Mouse (Mus musculus): ENCODE measurements around the gene Notch2. TPM values are rescaled to one million over a fixed set of nuclear protein-coding genes. Genes with fewer than 3 reads are reported as not detected.

The Notch2 gene
- polyA plus RNA-seq, 1 experiment from 2014 or later, result 35.7 TPM

DNA sequence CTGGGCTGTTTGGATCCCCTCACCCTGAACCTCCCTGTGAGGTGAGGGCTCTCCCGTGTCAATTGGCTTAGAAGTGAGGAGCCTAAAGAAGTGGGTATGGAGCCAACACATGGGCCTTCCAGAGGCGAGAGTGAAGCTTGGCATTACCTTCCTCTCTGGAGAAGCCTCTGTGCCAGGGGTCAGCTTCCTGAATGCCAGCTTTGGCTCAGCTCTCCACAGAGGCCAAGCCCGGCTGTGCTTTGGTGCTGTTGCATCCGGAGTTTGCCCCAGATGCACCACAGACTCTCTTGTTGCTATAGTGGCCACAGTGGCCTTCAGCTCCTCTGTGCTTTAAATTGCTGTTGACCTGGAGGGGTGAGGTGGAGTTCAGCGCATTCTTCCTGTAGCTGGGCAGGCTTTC, 76.4 kb downstream of the Notch2 start:
- no peak for ATAC-seq (ENCODE audit: low read depth)
- Histone ChIP-seq H3K9me3 (ENCODE audit: control insufficient read depth, low read length) (no peaks in the 10 kb centered on the region), H3K4me2 (ENCODE audit: low read depth, low read length) (no peak overlapping the region), H3K27ac (ENCODE audit: low read length) (no peak overlapping the region), H3K9ac (ENCODE audit: low read length) (no peak overlapping the region), H3K4me1 (replicated peaks; ENCODE audit: control insufficient read depth, insufficient read depth, low read length) (peaks cover 18% of the 10 kb centered on the region), H3K27me3 (ENCODE audit: control insufficient read depth, insufficient read depth, low read depth, low read length) (no peaks in the 10 kb centered on the region), H3K4me3 (ENCODE audit: low read length) (no peak overlapping the region), H3K36me3 (ENCODE audit: control insufficient read depth, insufficient read depth, low read length) (peaks cover 6% of the 10 kb centered on the region; the same call in 1 of the 2 replicates)
- 67% methylated on average over 5 of the region's 5 CpGs for WGBS

- Histone ChIP-seq H3K27me3 (ENCODE audit: control insufficient read depth, insufficient read depth, low read depth, low read length) (no peaks in the 10 kb centered on the region), H3K36me3 (ENCODE audit: control insufficient read depth, insufficient read depth, low read length) (peaks cover 5% of the 10 kb centered on the region; the same call in 1 of the 2 replicates), H3K4me2 (ENCODE audit: low read depth, low read length) (no peak overlapping the region), H3K9ac (ENCODE audit: low read length) (no peak overlapping the region), H3K4me3 (ENCODE audit: low read length) (no peak overlapping the region), H3K27ac (ENCODE audit: low read length) (no peak overlapping the region), H3K9me3 (ENCODE audit: control insufficient read depth, low read length) (no peaks in the 10 kb centered on the region), H3K4me1 (replicated peaks; ENCODE audit: control insufficient read depth, insufficient read depth, low read length) (peaks cover 18% of the 10 kb centered on the region)
- 67% methylated on average over 8 of the region's 8 CpGs for WGBS
- ATAC-seq (ENCODE audit: low read depth), result no peak
These were observed 76.8 kb downstream of the Notch2 start for GRCm38 (mm10) chr3:98090129-98090528.

DNA sequence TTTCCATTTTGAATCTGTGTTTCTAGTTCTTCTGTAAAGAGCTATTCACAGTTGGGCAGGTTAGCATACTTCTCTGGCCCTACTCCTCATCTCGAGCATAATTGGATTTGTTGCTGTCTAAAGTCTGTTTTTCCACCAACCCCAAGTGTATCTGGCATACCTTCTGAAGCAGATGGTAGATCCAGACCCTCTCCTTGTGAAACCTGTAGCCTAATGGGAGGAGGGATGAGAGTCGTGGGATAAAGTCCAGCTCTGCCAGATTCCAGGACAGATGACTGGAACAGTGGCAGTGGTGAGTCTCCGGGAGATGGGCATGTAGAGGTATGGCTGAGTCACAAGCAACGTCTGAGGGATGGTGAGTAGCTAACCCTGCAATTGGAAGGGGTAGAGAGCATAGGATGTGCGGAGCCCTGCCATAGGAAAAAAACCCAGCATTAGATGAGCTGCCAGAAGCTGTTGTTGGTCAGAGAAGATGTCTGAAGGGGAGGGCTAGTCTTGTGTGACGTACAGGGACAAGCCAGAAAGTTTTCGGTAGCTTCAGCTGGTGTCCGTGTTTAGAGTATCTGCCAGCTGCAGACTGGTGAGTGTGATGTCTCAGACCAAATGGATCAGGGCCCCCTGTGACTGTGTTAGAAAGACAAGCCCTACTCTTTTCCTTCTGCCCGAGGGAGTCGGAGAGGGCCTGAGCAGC, 79.5 kb downstream of the Notch2 start:
- no peak overlapping the region; the same call in 1 of the 2 replicates for H3K27ac ChIP-seq (ENCODE audit: low read length)
- H3K9ac ChIP-seq (ENCODE audit: low read length), result no peak overlapping the region

DNA sequence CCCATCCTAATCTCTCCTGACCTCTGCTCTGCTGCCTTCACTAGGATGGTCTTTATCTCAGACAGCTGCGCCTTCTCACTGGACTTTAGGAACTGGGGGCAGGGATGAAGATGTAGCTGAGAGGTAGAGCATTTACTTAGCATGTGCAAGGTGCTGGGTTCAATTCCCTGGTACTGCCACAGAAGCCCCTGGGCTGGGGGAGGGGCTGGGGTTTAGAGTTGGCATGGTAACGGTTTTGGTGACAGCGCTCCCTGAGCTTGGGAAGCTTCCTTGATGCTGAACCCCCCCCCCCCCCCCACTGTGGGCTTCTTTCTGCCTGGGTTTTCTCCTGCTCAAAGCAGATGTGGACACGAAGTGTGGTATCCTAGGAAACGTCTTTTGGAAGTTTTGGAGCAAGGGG, 80.6 kb downstream of the Notch2 start:
- no peak for ATAC-seq (ENCODE audit: low read depth)
- peaks cover 14% of the 10 kb centered on the region for H3K4me1 ChIP-seq (replicated peaks; ENCODE audit: control insufficient read depth, insufficient read depth, low read length)

More for the DNA sequence above, 79.5 kb downstream of the Notch2 start:
- no peaks in the 10 kb centered on the region for H3K9me3 ChIP-seq (ENCODE audit: control insufficient read depth, low read length)
- peaks cover under 1% of the 10 kb centered on the region; the same call in 1 of the 2 replicates for H3K36me3 ChIP-seq (ENCODE audit: control insufficient read depth, insufficient read depth, low read length)
- H3K4me1 ChIP-seq (replicated peaks; ENCODE audit: control insufficient read depth, insufficient read depth, low read length), result peaks cover 10% of the 10 kb centered on the region
- no peak overlapping the region for H3K4me3 ChIP-seq (ENCODE audit: low read length)
- ATAC-seq (ENCODE audit: low read depth), result peak; percentile 30; the same call in 1 of the 2 replicates
- H3K4me2 ChIP-seq (ENCODE audit: low read depth, low read length), result no peak overlapping the region
- H3K27me3 ChIP-seq (ENCODE audit: control insufficient read depth, insufficient read depth, low read depth, low read length), result no peaks in the 10 kb centered on the region
- 59% methylated on average over 10 of the region's 10 CpGs for WGBS

DNA sequence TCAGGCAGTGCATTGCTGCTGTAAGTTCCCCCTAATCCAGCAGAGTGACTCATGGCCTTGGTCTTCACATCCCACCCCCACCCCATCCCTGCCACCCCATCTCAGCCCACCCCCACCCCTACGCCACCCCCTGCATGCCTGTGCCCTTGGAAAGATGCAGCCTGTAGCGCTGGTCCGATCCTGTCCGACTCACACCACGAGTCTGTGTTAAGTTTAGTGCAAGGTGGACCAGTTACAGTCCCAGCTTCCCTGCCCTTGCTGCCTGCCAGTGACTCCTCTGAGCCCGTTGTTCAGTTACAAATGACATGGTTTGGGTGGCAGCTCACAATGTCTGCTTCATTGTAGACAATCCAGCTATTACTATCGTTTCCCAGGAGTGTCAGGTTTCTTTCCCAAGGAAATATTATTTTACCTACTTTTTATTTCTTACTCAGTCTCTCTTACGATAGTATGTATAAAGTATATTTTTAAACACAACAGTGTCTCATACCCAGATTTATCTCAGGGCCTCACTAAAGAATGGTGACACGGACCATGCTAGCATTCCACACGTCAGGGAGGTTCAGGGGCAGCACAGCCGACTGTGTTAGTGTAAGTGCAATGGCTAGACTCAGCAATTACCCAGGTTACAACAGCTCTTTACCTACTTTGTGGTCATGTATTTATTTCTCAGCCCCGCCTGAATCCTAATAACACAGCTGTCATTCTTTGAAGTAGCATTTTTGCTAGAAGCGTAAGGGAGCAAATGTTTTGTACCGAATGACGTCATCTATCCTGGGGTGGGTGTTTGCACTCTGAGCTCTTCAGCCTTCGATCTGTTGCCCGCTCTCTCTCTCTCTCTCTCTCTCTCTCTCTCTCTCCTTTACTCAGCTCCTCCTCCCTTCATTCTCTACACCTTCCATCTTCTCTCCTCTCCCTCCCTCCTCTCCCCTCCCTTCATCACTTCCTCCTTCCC, 81.6 kb downstream of the Notch2 start:
- H3K36me3 ChIP-seq (ENCODE audit: control insufficient read depth, insufficient read depth, low read length), result peaks cover 14% of the 10 kb centered on the region
- 55% methylated on average over 17 of the region's 17 CpGs for WGBS
- H3K9me3 ChIP-seq (ENCODE audit: control insufficient read depth, low read length), result no peaks in the 10 kb centered on the region
- no peak overlapping the region for H3K4me3 ChIP-seq (ENCODE audit: low read length)
- no peaks in the 10 kb centered on the region for H3K27me3 ChIP-seq (ENCODE audit: control insufficient read depth, insufficient read depth, low read depth, low read length)
- H3K4me2 ChIP-seq (ENCODE audit: low read depth, low read length), result no peak overlapping the region
- no peak for ATAC-seq (ENCODE audit: low read depth)
- peaks cover 17% of the 10 kb centered on the region for H3K4me1 ChIP-seq (replicated peaks; ENCODE audit: control insufficient read depth, insufficient read depth, low read length)
- H3K9ac ChIP-seq (ENCODE audit: low read length), result no peak overlapping the region
- H3K27ac ChIP-seq (ENCODE audit: low read length), result 0 out of 2 replicates have a peak overlapping the region, but pooled peaks have one; percentile 21

More for the DNA sequence above, 80.6 kb downstream of the Notch2 start:
- Histone ChIP-seq H3K4me3 (ENCODE audit: low read length) (no peak overlapping the region), H3K9me3 (ENCODE audit: control insufficient read depth, low read length) (no peaks in the 10 kb centered on the region), H3K9ac (ENCODE audit: low read length) (no peak overlapping the region), H3K27ac (ENCODE audit: low read length) (no peak overlapping the region), H3K27me3 (ENCODE audit: control insufficient read depth, insufficient read depth, low read depth, low read length) (no peaks in the 10 kb centered on the region), H3K36me3 (ENCODE audit: control insufficient read depth, insufficient read depth, low read length) (peaks cover 5% of the 10 kb centered on the region), H3K4me2 (ENCODE audit: low read depth, low read length) (no peak overlapping the region)
- 75% methylated on average over 5 of the region's 5 CpGs for WGBS

GRCm38 (mm10) chr3:98096981-98097380, 83.7 kb downstream of the Notch2 start:
- no peak for ATAC-seq (ENCODE audit: low read depth)
- Histone ChIP-seq H3K27me3 (ENCODE audit: control insufficient read depth, insufficient read depth, low read depth, low read length) (no peaks in the 10 kb centered on the region), H3K4me3 (ENCODE audit: low read length) (no peak overlapping the region), H3K9ac (ENCODE audit: low read length) (no peak overlapping the region), H3K27ac (ENCODE audit: low read length) (no peak overlapping the region), H3K4me1 (replicated peaks; ENCODE audit: control insufficient read depth, insufficient read depth, low read length) (peaks cover 25% of the 10 kb centered on the region), H3K4me2 (ENCODE audit: low read depth, low read length) (no peak overlapping the region), H3K9me3 (ENCODE audit: control insufficient read depth, low read length) (no peaks in the 10 kb centered on the region), H3K36me3 (ENCODE audit: control insufficient read depth, insufficient read depth, low read length) (peaks cover 33% of the 10 kb centered on the region)
- 91% methylated on average over 7 of the region's 7 CpGs for WGBS

GRCm38 (mm10) chr3:98098676-98099075, 85.3 kb downstream of the Notch2 start:
- peak overlapping the region; percentile 80 for H3K27ac ChIP-seq (ENCODE audit: low read length)
- no peaks in the 10 kb centered on the region for H3K27me3 ChIP-seq (ENCODE audit: control insufficient read depth, insufficient read depth, low read depth, low read length)
- H3K4me2 ChIP-seq (ENCODE audit: low read depth, low read length), result no peak overlapping the region
- peaks cover 50% of the 10 kb centered on the region for H3K36me3 ChIP-seq (ENCODE audit: control insufficient read depth, insufficient read depth, low read length)
- no peaks in the 10 kb centered on the region for H3K9me3 ChIP-seq (ENCODE audit: control insufficient read depth, low read length)
- no peak overlapping the region for H3K9ac ChIP-seq (ENCODE audit: low read length)
- ATAC-seq (ENCODE audit: low read depth), result peak; percentile 87
- peaks cover 18% of the 10 kb centered on the region for H3K4me1 ChIP-seq (replicated peaks; ENCODE audit: control insufficient read depth, insufficient read depth, low read length)
- WGBS, result 53% methylated on average over 5 of the region's 5 CpGs
- H3K4me3 ChIP-seq (ENCODE audit: low read length), result no peak overlapping the region

DNA sequence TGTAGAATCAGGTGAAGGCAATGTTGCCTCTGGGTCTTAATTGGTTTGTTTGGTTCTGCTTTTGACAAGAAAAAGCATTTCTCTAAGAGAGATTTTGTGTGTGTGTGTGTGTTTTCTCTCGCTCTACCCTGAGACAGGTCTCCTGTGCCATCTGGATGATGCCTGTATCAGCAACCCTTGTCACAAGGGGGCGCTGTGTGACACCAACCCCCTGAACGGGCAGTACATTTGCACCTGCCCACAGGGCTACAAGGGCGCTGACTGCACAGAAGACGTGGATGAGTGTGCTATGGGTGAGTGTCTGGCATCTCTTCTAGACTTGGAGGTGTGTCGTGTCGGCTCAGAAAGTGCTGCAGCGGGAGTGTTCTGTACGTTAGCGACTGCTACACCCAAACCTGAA, 86.0 kb downstream of the Notch2 start:
- H3K4me2 ChIP-seq (ENCODE audit: low read depth, low read length), result no peak overlapping the region
- H3K27me3 ChIP-seq (ENCODE audit: control insufficient read depth, insufficient read depth, low read depth, low read length), result no peaks in the 10 kb centered on the region
- 86% methylated on average over 10 of the region's 10 CpGs for WGBS
- peak overlapping the region; percentile 80 for H3K27ac ChIP-seq (ENCODE audit: low read length)
- peaks cover 54% of the 10 kb centered on the region for H3K36me3 ChIP-seq (ENCODE audit: control insufficient read depth, insufficient read depth, low read length)
- peaks cover 18% of the 10 kb centered on the region for H3K4me1 ChIP-seq (replicated peaks; ENCODE audit: control insufficient read depth, insufficient read depth, low read length)
- H3K9ac ChIP-seq (ENCODE audit: low read length), result no peak overlapping the region
- no peak for ATAC-seq (ENCODE audit: low read depth)
- H3K9me3 ChIP-seq (ENCODE audit: control insufficient read depth, low read length), result no peaks in the 10 kb centered on the region
- no peak overlapping the region for H3K4me3 ChIP-seq (ENCODE audit: low read length)

DNA sequence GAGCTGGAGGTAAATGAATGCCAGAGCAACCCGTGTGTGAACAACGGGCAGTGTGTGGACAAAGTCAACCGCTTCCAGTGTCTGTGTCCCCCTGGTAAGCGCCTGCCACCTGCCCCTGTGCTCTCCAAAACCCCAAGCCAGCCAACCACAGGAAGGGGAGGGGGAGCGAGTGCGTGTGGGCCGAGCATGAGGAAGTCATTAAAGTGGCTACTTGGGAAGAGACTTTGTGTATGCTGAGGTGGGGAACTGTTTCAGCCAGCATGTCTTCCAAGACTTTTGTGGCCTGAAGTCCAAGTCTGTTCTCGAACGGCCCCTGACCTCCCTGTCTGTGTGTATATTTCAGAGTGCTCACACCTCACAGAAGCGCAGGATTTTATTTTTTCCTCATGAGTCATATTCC, 88.2 kb downstream of the Notch2 start:
- Histone ChIP-seq H3K4me1 (replicated peaks; ENCODE audit: control insufficient read depth, insufficient read depth, low read length) (peaks cover 18% of the 10 kb centered on the region), H3K4me3 (ENCODE audit: low read length) (no peak overlapping the region), H3K4me2 (ENCODE audit: low read depth, low read length) (no peak overlapping the region), H3K9ac (ENCODE audit: low read length) (no peak overlapping the region), H3K27ac (ENCODE audit: low read length) (peak overlapping the region; percentile 12), H3K27me3 (ENCODE audit: control insufficient read depth, insufficient read depth, low read depth, low read length) (no peaks in the 10 kb centered on the region), H3K9me3 (ENCODE audit: control insufficient read depth, low read length) (no peaks in the 10 kb centered on the region), H3K36me3 (ENCODE audit: control insufficient read depth, insufficient read depth, low read length) (peaks cover 58% of the 10 kb centered on the region)
- WGBS, result 62% methylated on average over 10 of the region's 10 CpGs
- no peak for ATAC-seq (ENCODE audit: low read depth)

Data from lung, embryonic 16.5 days (tissue).